Mouse (Mus musculus): Measurements from ENCODE around the gene Hoxb5.

Hoxb5 gene

DNA sequence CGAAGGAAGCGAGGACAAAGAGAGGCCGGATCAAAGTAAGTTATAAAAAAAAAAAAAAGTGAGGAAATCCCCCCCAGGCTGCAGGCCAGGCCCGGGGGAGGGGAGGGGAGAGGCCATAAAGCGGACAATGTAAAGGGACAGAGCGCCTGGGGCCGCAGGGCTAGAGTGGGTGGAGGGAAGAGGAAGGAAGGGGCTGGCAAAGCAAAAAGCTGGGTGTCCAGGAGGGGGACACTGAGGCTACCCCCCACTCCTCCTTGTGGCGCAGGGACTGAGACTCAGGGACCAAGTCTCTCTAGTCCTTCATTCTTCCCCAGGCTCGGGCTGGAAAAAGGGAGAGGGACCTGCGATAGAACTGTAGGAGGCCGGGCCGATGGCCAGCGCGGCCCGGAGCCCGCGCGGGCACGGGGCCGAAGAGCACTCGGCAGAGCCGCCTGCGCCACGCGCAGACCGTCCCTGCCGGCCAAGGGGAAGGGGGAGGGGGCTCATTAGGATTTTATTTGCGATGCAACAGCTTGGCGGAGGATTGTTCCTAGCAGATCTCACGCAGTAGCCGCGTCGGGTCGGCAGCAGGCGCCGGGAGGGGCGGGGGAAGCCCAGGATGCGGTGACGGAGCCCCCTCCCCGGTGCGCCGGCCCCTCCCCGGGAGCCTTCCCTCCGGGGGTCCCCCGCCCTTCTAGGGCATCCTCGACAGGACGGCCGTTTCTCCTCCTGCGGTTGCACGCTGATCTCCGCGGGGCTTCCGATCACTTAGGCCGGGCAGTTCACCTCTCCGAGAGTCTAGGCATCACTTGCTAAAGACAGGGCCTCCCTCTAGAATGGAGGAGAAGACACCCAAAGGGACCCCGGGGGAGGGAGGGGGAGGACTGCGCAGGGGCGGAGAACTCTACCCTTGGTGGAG lies 30.9 kb upstream of the Hoxb5 start:
- DNase-seq (ENCODE audit: low spot score) = no peak

DNA sequence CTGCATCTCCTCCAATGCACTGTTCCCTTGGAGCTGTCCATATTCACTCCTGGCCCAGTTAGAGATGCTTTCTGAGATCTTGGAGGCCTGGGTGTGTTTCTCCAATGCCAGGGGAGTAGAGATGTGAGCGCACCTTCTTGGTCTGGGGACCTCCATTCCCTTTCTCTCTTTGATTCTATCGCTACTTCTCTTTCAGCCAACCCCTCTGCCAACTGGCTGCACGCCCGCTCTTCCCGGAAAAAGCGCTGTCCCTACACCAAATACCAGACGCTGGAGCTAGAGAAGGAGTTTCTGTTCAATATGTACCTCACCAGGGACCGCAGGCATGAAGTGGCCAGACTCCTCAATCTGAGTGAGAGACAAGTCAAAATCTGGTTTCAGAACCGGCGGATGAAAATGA lies 28.7 kb upstream of the Hoxb5 start:
- DNase-seq (ENCODE audit: low spot score) = no peak

DNA sequence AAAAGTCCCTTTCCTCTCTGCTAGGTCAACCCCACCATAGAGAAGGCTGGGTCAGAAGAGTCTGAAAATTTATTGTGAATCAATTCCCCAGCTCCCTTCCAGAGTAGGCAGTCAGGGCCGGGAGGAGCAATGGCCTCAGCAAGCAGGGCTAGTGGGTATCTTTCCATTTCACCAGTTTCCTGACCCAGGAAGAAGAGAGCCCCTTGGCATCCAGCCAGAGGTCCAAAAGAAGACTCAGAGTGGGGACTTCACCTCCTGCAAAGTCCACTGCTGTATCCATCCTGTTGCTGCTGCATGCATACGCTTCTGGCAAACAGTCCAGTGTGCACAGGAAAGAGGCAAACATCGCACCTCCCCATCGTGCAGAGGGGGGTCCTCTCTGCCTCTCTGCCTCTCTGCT lies 27.2 kb upstream of the Hoxb5 start:
- no peak for DNase-seq (ENCODE audit: low spot score)

DNA sequence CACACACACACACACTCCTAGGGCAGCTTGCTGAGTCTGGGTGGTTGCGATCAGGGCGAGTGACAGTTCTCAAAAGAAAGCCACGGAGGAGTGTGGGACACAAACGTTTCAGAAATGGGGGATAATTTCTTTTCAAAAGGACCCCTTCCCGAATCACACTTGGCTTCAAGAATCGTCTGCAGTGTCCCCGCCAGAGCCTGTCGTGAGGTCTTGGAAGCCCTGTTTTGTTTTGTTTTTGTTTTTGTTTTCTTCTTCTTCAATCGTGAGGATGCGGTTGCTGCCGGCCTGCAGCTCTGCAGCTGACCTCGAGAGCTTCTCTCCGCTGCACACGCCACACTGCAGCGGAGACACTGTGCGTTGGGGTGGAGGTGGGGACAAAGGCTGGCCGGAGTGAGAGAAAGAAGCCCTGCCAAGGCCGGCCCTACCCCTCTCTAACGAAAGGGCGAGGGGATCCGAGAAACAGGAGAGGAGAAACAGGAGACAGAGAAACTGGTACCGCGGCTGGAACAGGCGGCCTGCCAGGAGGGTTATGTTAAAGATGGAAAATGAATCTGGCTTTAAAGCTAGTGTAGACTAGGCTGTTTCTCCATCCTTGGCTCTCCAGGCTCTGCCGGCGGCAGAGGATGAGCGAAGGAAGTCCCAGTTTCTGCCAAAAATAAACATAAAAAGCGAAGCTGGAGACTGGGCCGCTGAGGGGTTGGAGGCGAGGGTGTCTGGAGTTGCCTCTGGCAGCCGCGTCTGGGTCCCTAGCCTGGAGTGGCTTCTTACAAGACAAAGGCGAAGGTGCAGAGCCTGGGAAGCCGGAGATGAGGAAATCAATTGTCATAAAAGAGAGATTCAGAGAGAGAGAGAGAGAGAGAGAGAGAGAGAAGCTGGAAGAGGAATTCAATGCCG lies 25.7 kb upstream of the Hoxb5 start:
- DNase-seq (ENCODE audit: low spot score) = no peak

DNA sequence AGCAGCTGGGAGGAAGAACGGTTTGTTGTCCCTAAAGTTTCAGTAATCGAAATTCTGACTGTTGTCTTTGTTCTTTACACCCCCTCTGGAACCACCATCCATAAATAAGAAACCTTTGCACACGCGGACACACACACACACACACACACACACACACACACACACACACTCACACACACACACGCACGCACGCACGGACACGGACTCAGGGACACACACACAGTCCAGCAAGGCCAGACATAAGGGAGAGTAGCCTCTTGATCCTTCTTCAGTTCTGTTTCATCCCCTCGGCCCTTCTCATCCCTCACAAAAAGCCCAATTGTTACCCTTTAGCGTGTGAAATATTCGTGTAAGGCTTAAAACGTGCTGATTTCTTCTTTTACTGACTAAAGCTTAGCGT lies 24.8 kb upstream of the Hoxb5 start:
- DNase-seq (ENCODE audit: low spot score) = no peak

DNA sequence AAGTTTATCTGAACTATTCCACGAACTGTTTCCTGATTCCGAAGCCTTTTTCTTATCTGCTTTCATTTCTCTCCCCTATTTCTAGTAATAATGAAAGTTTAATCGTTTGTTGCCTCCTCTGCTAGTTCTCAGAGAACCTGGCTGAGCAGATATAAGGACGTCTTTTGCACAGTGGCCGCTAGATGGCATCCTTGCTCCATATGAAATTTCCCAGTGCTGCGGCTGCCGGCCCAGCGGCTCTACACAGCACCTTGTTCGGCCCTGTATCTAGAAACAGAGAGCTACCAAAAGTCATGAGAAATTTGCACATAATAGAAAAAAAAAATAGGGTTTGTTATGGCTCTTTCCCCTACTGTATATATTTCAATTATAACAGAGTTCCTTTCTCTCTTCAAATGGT lies 24.4 kb upstream of the Hoxb5 start:
- peak; percentile 79 for DNase-seq (ENCODE audit: low spot score)

DNA sequence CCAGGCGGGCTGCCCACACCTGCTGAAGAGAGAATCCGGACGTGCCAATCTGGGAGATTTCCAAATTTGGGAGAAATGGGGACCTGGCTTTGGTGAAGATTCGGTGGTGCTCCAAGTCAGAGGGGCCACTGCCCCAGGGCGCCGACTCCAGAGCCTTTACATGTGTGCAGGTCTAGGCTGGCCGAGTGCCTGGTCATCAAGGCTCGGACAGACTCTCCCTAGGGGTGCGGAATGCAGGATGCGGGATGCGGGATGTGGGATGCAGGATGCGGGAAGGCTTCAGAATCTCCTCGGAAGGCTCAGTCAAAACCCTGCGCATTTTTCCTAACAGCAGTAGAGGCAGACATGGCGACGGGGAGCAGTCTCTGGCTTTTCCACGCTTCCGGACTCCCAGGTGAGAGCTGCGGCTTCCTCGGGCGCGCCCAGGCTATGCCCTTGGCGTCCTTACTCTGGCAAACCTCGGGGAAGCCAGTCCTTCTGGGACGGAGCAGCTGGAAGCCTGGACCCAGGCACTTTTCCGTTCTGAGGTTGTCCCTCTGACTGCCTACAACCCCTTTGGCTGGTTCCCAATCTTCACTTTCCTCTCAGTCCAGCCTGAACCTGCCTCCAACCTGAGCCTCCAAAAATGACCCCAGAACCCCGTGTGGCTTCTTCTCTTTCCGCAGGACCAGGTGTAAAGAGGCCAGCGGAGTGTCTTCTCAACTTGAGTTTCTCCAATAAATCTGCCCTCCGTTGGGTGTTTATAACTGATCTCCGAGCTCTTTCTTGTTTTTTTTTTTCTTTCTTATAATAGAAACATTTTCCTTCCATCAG lies 23.5 kb upstream of the Hoxb5 start:
- DNase-seq (ENCODE audit: low spot score) = no peak

DNA sequence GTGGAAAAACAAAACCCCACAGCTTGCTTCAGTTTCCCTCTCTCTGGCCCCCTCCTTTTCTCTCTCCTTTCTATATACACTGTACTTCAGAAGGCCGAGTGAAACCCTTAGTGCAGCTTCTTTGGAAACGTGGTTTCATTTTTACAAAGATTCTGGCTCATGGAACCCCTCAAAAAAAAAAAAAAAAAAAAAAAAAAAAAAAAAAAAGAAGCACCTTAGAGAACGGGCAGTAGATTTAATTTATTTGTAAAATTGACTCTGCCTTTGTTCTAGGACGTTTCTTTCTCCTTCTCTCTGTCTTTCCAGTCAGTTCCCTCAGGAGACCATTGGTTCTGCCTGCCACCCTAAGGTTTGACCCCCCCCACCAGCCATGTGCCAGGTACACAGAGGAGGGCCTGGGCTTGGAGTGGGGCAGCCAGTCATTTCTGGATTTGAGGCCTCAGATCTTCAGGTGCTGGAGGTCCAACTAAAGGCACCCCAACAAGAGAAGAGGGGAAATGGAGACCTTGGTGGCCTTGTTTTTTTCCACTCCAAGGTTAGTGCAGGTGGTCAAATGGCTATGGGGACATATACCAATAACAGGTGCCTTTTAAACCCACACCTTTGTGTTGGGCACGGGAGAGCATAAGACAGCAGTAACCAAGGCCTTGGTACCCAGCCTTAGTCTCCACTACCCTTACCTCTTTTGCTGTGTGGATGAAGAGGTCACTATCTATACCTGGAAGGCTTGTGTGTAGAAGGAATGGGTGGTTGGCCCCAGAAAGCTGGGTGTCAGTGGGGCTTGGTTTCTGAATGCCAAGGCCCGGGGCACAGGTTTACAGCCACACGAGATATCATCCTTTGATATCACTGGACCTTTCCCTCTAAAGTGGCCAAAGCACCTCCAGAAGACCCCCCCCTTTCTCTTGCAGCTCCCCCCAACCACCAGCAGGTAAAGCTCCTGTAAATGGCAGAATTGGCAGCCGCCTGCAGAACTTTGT lies 22.4 kb upstream of the Hoxb5 start:
- DNase-seq (ENCODE audit: low spot score) = no peak

DNA sequence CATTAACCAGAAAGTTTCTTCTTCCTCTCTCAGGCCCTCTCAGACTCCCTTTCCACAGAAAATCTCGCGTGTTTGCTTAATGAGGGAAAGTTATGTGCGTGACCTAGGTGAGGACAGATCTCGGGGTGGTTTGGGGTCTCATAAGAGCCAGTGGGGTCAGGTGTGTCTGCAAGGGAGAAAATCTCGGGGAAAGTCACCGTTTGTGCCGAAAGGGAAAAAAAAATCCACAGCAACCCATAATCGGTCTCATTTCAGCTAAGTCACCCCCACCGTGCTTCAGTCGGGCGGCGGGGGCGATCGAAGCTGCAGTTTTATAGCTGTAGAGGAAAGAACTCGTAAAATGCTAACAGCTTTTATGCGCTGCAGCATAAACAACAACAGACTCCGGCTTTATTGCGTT lies 21.7 kb upstream of the Hoxb5 start:
- DNase-seq (ENCODE audit: low spot score) = no peak

DNA sequence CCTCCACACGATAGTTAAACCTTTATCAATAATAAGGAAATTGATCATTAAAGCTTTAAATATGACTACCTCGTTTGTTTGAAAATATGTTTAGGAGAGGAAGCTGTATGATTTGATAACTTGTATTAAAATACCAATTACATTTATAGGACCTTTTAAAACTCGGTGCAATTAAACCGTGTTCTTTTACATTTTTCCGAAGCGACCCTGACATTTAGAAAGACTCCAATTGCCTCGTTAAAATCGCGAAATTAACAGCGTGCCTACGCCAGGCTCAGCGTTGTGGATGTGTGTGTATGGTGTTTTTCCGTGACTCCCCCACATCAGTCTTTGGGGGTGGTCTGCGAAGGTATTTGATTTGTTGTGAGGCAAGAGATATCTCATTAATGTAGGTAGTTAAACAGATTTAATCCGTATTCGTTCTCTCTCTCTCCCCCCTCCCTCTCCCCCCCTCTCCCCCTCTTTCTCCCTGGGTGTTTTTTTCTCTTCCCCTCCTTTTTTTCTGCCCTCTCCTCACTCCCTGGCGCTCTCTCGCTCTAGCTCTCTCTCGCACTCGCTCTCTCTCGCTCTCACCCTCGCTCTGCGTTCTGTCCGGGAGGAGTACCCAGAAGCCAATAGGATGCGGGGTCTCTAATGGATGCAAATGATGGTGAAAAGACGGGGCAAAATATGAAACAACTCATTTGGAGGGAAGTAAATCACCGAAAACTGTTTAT lies 21.1 kb upstream of the Hoxb5 start, which contains the start of gene Hoxb8:
TSS of gene Hoxb8 (plus strand) at position 51 of the 716 bp plus-strand sequence.
- DNase-seq (ENCODE audit: low spot score) = no peak

DNA sequence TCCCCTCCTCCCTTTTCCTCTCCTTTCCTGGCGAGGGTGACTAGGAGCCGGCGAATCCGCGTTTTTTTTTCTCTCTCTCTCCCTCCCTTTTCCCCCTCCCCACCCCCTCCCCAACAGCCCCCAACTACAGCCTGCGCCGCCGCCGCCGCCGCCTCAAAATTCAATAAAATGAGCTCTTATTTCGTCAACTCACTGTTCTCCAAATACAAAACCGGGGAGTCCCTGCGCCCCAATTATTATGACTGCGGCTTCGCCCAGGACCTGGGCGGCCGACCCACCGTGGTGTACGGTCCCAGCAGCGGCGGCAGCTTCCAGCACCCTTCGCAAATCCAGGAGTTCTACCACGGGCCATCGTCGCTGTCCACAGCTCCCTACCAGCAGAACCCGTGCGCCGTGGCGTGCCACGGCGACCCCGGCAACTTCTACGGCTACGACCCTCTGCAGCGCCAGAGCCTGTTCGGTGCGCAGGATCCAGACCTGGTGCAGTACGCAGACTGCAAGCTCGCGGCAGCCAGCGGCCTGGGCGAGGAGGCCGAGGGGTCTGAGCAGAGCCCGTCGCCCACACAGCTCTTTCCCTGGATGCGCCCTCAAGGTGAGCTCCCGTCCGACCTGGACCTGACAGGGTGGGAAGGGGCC lies 20.2 kb upstream of the Hoxb5 start:
- DNase-seq (ENCODE audit: low spot score) = no peak

DNA sequence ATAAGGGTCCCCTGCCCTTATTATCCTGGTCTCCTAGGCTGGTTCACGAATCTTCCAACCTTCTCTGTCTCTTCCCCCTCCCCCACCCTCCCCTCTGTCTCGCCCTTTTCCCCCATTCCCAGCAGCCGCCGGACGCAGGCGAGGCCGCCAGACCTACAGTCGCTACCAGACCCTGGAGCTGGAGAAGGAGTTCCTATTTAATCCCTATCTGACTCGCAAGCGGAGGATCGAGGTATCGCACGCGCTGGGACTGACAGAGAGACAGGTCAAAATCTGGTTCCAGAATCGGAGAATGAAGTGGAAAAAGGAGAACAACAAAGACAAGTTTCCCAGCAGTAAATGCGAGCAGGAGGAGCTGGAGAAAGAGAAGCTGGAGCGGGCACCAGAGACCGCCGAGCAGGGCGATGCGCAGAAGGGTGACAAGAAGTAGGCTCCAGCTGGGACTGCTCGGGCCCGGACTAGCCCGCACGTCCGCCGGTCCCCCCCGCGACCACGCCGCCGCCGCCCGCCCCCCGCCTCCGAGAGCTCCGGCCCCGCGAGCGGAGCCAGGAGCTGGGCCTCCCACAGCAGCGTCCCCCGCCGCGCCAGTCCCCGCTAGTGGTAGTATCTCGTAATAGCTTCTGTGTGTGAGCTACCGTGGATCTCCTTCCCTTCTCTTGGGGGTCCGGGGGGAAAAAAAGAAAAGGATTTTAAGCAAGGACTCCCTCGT lies 18.9 kb upstream of the Hoxb5 start:
- no peak for DNase-seq (ENCODE audit: low spot score)

DNA sequence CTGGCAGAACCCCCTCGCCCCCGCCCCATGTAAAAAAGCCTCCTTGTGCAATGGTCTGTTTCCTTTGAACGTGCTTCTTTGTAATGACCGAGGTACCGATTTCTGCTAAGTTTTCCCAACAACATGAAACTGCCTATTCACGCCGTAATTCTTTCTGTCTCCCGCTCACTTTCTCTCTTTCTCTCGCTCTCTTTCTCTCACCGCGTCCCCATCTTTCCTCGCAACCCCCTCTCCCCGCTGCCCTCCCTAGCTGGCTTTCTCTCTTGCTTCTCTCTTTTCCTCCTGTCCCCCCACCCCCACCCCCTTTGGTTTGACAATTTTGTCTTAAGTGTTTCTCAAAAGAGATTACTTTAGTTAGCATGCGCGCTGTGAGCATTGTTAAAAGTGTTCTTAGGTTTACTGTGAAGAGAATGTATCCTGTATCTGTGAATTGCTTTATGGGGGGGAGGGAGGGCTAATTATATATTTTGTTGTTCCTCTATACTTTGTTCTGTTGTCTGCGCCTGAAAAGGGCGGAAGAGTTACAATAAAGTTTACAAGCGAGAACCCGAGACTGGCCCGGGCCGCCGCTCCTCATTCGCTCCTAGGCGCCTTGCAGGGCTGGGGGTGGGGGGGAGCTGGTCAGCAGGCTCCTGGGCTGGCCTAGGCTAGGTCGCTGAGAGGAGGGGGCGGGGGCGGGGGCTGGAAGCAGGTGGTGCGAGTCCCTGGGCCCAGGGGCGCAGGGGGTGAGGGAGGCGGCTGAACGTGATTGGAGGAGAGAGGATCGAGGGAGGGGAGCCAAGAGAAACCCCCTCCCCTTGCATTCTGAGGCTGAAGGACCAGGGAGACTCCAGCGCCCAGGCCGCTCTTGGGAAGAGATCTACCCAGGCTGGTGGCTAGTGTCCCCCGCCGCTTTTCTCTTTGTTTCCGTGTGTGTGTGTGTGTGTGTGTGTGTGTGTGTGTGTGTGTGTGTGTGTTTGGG lies 18.1 kb upstream of the Hoxb5 start:
- no peak for DNase-seq (ENCODE audit: low spot score)

DNA sequence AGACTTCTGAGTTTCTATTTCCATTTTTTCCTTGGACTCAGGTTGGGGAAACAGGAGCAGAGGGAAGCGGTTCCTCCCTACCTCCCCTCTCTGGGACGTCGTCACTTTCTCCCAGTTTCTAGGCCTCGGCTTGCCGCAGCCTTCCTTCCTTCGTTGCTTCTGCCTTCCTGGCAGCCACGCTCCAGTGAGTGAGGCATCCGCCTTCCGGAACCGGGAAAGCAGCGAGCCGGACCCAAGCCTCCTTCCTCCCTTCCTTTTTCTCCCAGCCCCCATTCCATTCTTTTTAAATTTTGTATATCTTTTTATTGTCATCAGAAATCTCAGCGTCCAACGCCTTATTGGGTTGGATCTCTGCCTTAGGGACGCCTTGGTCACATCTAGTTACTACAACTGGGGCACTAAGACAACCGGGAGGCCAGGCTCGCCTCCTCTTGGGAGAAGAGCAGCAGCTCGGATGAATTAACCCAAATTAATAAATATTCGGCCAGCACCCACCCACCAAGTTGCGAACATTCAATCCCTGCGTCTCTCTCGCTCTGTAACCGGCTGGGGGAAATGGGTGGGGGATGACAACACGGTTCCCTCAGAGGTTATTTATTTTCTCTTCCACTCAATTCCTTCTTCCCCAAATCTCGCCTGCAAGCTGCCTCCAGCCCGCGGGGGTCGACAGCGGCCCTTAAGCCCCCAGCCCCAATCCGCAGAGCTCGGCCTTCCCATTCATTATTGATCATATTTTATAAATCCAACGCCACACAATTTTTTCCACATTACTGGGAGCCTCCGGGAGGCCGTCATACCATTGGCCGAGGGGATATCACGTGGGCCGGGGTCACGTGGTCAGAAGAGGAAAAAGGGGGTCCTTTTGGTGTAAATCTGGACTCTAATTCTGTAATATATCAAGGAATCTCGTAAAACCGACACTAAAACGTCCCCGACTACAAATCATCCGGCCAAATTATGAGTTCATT lies 17.1 kb upstream of the Hoxb5 start, which contains the start of gene Hoxb7:
TSS of gene Hoxb7 (plus strand) at position 853 of the 968 bp plus-strand sequence.
- DNase-seq (ENCODE audit: low spot score) = no peak

DNA sequence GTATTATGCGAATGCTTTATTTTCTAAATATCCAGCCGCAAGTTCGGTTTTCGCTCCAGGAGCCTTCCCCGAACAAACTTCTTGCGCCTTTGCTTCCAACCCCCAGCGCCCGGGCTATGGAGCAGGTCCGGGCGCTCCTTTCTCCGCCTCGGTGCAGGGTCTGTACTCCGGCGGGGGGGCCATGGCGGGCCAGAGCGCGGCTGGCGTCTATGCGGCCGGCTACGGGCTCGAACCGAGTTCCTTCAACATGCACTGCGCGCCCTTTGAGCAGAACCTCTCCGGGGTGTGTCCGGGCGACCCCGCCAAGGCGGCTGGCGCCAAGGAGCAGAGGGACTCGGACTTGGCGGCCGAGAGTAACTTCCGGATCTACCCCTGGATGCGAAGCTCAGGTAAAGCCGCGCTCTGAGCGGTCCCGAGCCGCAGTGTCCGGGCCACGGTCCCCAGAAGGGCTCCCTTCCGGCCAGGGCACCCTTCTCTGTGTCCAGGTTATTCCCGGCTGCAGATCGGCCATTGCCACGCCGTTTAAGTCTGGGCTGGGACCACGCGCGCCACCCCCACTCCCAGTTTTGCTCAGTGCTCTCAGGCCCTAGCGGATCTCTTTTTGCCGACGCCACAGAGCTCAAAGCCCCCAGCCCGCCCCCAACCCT lies 16.3 kb upstream of the Hoxb5 start:
- no peak for DNase-seq (ENCODE audit: low spot score)

DNA sequence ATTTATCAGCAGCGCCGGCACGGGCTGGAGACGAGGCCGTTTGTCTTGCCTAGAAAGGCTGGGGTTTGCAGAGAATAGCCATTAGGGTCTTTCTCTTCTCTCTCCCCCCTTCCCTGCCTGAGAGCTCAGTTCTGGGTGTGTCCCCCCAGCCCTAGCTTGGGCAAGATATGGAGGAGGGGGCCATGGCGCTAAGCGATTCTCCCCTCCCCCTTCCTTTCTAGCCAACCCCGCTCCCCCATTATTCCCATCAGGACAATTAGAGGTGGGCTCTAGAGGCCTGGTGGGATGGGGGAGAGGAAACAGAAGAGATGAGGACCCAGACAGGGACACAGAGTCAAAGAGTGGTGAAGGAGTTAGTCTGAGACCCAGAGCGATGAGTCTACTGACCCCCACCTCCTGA lies 15.7 kb upstream of the Hoxb5 start:
- DNase-seq (ENCODE audit: low spot score) = no peak

Measured in layer of hippocampus, adult 9-10 months (tissue).